Mouse (Mus musculus) R1 (cell line): ENCODE results near the gene H2-Eb2.

Source experiments
- DNase-seq: peaks from one replicate; pipeline ENCODE4 v3.0.0-alpha.2; 2018; ENCODE audit warnings: low read depth, low spot score

Gene H2-Eb2

DNA sequence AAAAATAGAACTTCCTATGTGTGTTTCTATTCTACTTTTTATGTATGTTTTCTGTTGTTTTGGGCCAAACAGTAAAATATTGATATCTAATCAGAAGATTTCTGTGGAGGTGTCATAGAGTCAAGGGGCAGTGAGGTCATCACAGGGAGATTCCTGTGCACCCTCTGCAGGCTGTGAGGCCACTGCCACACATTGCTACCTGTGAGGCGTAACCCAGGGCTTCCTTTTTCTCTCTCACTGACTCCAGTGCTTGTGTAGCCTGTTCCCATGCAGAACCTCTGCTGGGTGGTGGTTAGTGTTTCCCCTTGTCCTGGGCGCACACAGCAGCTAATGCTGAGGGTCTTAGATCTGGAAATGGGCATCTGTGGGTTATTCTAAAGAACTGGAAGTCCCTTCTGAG lies 19.1 kb upstream of the H2-Eb2 start:
- no peak for DNase-seq

DNA sequence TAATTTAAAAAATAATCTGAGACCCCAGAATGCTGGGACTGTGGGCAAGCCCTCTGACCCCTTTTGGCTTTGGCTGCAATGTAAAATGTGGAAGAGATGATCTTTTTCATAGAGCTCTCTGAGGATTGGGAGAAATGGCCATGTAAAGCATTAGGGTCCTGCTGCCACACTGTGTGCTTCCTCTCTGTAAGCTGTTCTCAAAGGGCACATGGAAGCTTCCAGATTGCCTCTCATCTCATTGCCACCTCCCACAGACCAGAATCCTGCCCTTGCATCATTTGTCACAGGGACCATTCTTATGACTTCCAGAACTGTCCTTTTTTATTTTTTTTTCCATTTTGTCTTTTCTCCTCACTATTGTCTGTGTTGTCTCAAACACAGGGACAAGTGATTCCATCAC lies 18.2 kb upstream of the H2-Eb2 start:
- DNase-seq: no peak

DNA sequence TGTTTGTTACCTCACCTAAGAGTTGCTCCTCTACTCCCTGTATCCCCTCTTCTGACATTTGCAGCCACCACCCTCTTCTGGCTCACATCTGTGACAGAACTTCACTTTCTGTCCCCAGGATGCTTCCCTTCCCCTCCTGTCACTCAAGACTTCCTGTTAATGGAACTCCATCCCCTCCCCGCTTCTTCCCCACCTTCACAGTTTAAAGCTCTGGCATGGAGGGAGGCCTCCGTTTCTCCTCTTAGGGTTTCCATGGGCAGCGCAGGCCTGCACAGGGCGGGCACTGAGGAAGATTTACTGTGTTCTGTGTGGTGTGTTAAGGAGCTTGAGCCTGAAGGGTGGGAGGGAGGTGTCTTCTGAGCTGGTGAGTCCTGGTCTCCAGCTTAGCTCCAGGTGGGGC lies 17.3 kb upstream of the H2-Eb2 start:
- no peak for DNase-seq

DNA sequence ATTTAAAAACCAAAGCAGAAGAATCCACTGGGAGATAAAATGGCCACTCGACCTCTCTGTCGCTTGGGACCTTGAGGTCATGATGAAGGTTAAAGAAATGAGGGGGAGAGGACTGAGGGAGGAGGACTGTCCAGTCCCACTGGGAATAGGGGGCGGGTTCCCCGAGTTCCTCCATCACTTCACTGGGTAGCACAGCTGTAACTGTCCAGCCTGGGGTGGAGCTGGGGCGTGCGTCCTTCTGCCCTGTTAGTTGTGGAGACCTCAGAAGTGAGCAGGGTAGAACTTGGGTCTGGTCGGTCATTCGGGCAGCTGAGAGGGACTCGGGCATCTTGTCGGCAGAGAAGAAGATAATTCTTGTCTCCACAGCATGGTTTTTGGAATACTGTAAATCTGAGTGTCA lies 16.2 kb upstream of the H2-Eb2 start:
- DNase-seq: no peak

DNA sequence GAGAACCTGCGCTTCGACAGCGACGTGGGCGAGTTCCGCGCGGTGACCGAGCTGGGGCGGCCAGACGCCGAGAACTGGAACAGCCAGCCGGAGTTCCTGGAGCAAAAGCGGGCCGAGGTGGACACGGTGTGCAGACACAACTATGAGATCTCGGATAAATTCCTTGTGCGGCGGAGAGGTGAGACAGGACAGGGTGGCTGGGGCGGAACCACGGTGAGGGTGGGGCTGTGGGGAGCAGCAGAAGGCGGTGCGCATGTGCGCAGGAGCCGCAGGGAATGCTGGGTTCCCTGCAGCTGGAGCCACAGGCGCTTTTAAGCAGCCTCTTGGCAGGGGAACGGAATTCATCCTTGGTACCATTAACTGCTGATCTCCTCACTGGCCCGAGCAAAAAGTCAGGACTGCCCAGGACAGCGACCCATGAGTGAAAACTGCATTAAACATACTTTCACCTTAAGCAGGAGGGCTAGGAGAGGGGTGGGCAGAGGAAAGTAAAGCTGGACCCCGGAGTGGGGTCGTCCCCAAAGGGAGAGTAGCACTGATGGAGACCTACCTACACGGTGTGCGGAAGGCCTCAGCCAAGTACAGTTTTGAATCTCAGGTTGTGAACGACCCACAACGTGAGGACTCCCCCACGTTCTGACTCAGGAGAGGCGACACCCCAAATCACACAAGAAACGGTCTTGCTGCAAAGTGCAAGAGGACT lies 15.6 kb upstream of the H2-Eb2 start:
- DNase-seq: peak; percentile 82

DNA sequence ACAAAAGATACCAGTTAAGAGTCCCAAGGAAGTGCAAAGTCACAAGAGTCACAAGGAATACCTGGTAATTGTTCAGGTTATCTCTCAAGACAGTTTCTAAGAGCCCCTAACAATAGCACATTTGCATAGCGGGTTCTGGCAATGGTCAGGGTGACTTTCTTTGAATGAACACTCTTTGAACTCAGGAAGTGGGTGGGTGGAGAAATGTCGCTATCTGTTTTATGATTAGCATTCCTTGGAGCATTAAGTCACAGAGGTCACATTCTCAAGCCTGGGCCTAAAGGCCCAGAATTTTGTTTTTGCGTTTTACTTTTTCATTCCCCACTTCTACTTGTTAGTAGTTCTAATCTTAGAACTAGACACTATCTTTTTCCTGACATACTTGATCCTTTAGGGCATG lies 14.9 kb upstream of the H2-Eb2 start:
- DNase-seq: peak; percentile 56

DNA sequence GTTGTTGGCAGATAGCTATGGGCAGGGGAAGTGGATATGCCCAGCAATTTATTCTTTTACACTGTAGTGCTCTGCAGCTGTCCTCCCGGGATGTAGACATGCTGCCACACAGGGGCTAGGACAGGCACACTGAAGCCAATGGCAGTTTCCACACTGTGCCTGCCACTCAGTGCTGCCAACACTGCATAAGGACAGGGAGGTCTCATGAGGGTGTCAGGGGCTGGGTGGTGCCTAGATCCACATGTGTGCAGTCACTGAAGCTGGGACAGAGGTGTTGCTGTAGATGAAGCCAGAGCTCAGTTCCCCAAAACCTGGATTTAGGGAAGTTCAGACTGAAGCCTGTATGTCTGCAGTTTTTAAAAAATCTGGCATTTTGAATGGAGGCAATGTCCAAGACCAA lies 13.3 kb upstream of the H2-Eb2 start:
- no peak for DNase-seq

DNA sequence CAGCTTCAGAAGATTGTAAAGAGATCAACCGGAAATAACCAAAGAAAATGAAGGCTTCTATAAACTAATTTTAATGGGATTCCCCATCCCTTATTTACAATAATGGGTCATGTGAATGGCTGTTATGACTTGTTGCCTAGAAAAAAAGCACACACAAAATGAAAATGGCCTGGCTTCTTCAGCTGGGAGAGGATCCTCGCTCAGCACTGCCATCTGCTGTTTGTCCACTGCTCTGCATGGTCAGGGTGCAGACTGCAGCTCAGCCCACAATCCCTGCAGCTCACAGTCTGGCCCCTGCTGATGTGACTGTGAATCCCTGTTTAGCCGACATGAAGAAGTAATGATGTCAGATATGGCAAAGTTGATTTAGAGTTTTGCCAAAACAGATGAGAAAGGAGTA lies 12.1 kb upstream of the H2-Eb2 start:
- peak; percentile 80 for DNase-seq

DNA sequence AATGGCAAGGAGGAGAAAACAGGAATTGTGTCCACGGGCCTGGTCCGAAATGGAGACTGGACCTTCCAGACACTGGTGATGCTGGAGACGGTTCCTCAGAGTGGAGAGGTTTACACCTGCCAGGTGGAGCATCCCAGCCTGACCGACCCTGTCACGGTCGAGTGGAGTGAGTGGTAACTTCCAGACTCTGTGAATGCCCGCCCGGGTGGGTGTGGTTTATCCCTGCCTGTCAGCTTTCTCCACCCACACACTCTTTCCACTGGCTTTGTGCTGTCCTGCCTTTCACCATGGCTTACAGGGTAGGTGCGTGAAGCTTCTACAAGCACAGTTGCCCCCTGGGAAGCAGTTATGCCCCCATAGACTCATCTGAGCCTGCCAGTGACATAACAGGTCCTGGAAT lies 11.2 kb upstream of the H2-Eb2 start:
- peak; percentile 33 for DNase-seq

DNA sequence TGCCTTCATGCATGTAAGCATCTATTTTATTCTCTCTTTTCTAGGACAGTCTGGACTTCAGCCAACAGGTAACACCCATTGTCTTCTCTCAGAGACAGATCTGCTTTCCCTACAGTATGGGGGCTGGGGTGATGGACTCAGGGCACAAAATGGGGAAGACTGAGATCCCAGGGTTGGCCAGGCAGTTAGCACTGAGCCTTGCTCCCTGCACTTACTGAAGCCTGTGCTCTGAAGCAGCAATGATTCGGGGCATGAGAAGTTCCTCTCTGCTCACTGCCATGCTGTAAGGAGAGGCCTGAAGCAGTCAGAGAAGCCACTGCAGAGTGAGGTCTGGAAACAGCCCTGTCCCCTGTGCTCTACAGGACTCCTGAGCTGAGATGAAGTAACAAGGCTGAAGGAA lies 10.0 kb upstream of the H2-Eb2 start:
- DNase-seq: no peak

DNA sequence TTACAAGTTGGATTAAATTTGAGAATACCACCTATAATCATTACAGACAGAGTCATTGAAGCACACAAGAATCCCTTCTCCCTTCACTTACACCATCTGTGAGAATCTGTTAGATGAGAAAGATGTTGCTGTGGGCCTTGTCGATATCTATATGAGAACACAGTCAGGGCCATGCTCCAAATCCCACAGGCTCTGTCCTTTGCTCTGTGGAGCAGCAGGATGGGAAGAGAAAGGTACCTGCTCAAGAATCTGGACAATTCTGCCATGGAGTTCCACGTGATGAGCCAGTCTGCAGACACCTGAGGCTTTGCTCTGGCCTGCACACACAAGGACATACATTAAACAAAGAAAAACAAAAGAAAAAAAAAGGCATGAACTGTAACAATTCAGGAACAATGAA lies 8.8 kb upstream of the H2-Eb2 start:
- no peak for DNase-seq

DNA sequence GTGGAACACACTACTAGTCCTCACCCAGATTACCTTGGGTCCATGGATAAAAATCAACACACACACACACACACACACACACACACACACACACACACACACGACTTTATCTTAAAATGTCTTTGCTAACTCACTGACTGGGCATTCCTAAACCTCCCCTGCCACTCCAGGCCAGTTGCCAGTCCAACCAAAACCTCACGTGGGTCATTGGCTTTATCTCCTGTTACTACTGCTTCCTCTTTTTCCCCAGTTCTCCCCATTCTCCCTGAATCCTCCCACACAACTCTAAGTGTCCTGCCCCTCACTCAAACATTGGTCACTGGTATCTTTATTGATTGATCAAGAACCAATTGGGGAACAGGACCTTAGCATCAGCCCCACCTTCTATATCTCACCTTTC lies 8.2 kb upstream of the H2-Eb2 start:
- DNase-seq: no peak

DNA sequence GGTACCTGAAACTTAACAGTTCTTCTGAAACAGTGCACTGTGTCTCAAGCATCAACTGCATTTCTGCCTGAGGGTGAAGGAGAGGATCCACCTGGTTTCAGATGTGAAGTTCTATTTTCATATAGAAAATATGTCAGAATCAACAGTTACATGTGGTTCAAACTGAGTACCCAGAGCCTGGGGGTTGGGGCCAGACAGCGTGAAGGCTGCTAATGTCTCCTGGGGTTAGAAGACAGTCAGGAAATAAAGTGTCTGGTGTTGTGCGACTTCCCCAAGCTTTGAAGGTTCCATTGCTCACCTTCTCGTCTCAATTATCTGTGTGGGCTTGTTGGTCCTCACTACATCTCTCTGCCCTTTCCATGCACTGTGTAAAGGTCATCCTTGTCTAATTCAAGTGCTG lies 908 bp downstream of the H2-Eb2 start:
- DNase-seq: no peak

DNA sequence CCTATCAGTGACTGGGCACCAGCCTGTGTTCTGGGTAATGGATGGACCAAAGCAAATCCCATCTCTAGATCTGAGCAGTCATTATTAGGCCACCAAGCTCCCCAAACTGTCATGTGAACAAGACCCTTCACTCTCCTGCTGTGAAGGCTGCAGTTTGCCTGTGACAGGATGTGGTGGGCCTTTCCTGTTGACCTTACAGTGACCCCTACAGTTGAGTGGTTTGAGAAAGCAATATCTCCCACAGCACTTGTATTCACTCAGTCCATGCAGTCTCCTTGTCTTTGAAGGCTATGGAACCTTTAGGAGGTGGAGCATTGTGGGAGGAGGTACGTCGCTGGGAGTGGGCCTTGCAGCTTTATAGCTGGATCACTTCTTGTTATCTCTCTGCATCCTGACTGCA lies 4.3 kb downstream of the H2-Eb2 start:
- no peak for DNase-seq

DNA sequence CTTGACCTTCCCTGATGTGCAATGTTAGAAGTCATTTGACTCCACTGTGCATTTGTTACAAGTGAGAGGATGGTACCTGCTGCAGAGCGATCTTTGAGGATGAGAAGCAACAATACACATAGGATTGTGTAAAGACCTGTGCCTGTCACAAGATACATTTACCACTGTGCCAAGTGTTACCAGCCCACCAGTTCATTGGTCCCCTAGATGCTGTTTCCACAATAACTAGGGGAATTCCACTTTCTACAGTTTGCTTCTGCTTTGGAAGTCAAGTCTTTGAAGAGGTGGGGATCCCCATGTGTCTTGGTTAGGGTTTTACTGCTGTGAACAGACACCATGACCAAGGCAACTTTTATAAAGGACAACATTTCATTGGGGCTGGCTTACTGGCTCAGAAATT lies 5.7 kb downstream of the H2-Eb2 start:
- DNase-seq: no peak

DNA sequence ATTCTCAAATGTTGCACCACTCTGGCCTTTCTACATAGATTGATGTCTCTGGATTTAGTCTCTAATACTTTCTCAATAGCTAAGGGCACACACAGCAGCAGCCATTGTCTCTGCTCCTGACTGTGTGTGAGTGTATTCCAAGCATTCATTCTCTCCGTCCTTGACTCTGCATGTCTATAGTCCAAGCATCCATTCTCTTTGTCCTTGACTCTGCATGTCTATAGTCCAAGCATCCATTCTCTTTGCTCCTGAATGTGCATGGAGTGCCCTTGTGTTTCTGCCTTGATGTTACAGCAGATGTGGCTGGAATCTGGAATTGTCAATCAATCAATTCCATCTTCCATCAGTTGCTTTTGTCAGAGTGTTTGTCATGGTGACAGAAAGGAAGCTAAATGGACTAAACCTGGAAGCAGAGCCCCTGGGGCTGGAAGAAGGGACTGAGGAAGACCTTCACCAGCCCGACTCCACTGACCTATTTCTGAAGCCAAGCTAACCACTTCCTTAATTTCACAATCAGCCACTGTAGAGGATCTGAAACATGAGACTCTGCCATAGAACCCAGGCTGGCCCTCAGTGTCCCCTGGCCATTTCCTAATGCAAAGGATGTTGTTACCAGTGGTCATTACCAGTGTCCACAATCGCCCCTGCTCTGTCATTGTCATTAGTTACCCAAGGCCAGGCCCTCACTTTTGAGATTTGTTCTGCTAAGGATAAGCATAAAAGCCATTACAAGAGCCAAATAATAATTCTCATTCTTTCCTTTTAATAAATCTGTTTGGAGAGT lies 15.3 kb downstream of the H2-Eb2 start:
- peak; percentile 87 for DNase-seq

DNA sequence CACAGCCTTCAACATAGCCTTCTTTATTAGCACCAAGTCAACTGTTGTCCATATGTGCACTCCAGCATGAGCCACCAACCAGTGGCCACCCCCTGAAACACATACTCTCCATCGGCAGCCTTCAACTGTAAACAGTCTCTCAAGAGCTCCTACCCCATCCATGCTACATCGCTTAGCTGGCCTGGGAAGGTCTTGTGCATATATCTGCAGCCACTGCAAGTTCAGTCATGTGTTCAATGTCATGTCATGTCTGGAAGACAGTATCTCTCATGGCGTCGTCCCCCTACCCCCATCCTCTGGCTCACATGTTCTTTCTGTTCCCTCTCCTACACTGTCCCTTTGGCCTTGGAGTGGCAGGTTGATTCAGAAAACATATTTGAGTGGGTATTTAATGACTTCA lies 19.4 kb downstream of the H2-Eb2 start:
- no peak for DNase-seq

DNA sequence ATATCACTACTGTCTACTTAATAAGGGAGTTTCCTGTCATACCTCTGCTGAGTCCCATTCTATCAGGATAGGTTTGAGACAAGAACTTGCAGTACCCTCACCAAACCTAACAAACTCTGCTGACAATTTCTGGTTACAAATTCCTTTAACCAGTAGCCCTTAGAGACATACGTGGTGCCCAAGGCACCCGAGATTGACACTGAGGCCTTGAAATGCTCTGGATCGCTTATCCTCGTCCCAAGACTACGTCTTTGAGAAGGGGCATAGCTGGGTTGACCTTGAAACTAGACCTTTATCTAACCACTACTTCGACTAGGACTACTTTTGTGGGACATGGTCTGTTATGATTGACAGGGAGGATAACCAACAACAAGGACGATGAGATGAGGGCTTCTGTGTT lies 20.0 kb downstream of the H2-Eb2 start:
- no peak for DNase-seq

DNA sequence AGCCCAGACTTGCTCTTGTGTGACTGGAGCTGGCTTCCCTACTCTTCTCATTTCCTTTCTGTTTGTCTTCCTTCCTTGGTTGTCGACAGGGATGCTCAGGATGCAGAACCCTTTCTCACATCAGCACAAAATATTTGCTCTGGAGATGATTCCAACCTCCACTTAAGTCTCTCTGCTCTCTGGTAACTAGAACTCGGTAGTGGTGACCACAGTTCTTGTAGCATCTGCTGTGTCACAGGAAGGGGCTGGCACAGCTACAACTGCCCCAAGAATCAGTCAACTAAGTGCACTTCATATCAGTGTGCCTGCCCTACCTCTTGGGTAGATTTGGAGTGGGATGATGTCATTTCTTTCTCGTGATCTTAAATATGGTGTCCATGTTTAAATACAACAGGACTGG lies 20.6 kb downstream of the H2-Eb2 start:
- no peak for DNase-seq

DNA sequence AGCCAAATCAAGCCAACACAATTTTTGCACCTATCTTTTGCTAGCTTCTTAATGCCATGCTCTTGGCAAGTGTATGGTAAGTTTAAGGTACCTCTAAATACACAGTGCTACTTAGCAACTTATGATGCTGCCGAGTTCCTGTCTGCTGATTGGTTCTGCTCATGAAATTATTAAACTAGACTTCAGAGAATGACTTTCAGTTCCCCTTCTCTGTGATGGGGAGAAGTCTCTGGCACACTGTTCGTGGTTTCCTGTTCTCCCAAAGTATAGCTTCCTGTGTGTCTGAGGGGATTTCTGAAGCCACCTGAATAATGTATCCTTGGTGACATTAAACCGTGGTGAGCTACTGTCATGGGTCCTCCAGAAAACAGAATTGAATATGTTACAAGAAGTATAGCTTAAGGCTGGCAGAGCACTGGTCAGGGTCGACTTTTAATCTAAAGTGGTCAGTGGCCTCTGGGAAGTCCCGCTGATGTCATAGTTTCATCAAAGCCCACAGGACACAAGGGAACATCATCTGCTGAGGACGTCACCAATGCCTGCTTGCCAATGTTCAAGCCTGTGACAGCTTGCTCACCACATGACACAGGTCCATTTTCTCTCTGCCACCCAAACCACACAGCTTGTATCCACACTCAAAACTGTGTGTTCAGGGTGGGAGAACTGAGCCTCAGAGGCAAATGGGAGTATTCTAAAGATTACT lies 22.3 kb downstream of the H2-Eb2 start:
- DNase-seq: no peak

DNA sequence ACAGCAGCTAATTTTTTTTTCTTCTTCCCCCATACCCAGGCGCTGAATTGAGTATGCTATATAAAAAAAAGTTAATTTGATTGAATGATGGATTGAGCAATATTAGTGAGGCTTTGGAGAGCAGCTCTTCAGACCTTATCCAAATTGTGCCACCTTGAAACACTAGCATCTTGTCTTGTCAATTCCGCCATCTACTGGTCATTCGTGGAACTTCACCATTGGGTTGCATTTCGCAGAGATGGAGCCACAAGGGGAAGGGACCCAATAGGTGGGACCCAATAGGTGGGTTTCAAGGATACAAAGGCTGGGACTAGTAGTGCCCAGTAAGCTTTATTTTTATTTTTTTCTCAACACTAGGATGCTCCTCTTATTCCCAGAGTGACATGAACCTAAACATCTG lies 24.0 kb downstream of the H2-Eb2 start:
- DNase-seq: peak; percentile 84

DNA sequence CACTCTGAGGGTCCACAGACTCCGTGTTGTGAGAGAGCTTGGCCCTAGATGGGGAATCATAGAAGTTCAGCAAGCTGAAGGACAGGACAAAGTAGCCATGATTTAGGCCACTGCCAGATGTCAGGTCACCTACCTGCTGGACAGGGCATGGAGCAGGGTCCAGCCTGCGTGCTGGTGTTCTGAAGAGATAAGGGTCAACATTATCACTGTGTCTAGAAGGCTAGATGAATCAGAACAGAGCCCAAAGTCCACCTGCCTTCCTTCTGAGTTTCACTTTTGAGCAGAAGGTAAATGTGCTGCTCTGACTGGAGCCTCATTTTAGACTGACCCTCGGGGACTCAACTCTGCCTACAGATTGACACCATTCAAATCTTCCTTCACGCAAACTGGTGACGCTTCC lies 29.1 kb downstream of the H2-Eb2 start, which contains the start of gene Btnl2:
Gene Btnl2, plus strand, starts transcription at position 284 of the 400 bp plus-strand sequence.
- no peak for DNase-seq

DNA sequence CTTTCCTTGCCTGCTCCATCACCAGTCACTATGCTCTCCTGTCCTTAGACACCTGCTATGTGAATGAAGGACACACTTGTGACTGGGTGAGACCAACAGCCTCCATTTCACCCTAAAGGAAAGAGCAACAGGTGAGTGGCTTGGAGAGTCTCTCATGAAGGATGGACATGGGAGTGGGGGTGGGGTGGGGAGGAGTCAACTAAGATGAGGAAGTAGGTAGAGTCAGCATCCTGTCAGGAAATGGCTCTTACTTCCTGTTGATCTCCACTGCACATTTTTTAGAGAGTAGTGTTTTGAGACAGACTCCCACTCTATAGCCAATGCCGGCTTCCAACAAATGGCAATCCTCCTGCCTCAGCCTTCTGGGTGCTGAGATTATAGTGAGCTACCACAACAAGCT lies 29.5 kb downstream of the H2-Eb2 start:
- DNase-seq: no peak
